Mouse (Mus musculus) small intestine, adult 2 months (tissue): ENCODE results near the gene Csf3.

ENCODE experiments used
- CTCF ChIP-seq: fragments of 200-500 bp; IDR thresholded peaks from 2 replicates; pipeline ENCODE4 v1.5.1; 2012; ENCODE audit warnings: low read depth, mild to moderate bottlenecking, control low read depth, inconsistent platforms, low read length, moderate library complexity, mixed read lengths; ENCODE audit not compliant: insufficient replicate concordance, insufficient read length; ENCODE audit errors: extremely low read depth
- POLR2A ChIP-seq: fragments of 200-500 bp; IDR thresholded peaks from 2 replicates; pipeline ENCODE4 v1.6.1; 2012; ENCODE audit warnings: low read depth, mild to moderate bottlenecking, control low read depth, inconsistent platforms, low read length, moderate library complexity

- TF ChIP-seq CTCF, result no peak
- no peak for TF ChIP-seq POLR2A
These were observed 29.2 kb upstream of the Csf3 start for GRCm38 (mm10) chr11:98671857-98672256.
